Mouse (Mus musculus) heart, postnatal 14 days (tissue): ENCODE results near the gene Soga1. TPM values are rescaled to one million over a fixed set of nuclear protein-coding genes. Genes with fewer than 3 reads are reported as not detected.
A peak's percentile ranks its signal among the peaks of the same experiment; 100 is the strongest.

Source experiments
- DNase-seq, 2 experiments: peaks; one replicate each; pipeline ENCODE4 v3.0.0; 2021 to 2022
- intact Hi-C: fragments of 180-260 bp; cut with DNase I; formaldehyde crosslinking; loops from one replicate; pipeline ENCODE4 v1.15.1; 2025
- total RNA-seq, 2 experiments: library from RNA; stranded (reverse); gene quantifications; 2 replicates each; pipeline ENCODE4 v1.2.3; 2021

Gene Soga1
- total RNA-seq, 2 experiments from 2014 or later, result 22.8 to 23.8 TPM

DNA sequence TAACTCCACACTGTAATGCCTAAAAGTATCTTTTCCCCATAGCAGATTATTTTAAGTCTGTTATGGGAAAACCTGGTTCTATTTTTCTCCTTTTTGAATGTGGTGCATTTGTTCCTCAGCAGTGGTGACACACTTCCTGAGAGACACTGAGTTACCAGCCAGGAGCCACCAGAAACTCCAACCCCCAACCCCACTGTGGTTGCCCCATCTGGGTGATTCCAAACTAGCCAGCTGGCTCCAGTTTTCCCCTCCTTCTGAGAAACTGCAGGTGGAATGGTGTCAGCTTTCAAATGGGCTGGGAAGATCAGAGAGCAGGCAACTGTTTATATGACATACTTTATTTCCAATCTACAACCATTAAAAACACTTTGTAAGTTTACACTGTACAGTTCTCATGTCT lies 68.9 kb downstream of the Soga1 start:
- no peak for DNase-seq
- intact Hi-C loops, result no loop called here

DNA sequence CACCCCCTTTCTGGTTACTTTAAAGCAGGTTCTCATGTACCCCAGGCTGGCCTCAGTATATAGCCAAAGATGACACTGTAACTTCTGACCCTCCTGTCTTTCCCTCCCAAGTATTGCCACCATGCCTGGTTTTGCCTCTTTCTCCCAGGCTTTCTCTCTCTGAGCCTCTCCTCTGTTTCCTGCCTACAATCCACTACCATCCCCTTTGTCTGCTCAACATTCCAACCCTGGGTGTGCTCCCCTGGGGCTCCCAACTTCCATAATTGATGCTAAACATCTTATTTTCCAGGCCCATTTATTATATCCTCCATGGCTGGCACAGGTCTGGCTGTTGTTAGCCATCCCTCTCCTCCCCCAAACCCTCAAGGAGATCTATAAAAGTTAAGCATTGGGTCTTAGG lies 70.5 kb downstream of the Soga1 start:
- intact Hi-C loops, result no loop called here
- no peak for DNase-seq

DNA sequence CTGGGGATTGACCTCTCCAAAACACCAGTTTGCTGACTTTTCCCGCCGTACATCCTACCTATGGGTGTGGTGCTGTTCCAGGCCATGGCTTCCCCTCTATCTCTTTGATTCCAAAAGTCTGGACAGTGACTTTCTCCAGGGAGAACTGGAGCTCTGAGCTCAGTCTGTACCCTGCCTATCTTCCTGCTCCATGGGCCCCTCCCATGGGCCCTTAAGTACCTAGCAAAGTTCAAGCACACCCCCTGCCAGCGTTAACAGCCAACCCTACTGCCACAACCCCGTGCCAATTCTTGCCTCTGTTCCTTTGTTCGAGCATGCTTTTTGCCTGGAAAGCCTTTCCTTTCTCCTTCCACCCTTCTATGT lies 71.8 kb downstream of the Soga1 start:
- intact Hi-C loops, result no loop called here
- no peak for DNase-seq

DNA sequence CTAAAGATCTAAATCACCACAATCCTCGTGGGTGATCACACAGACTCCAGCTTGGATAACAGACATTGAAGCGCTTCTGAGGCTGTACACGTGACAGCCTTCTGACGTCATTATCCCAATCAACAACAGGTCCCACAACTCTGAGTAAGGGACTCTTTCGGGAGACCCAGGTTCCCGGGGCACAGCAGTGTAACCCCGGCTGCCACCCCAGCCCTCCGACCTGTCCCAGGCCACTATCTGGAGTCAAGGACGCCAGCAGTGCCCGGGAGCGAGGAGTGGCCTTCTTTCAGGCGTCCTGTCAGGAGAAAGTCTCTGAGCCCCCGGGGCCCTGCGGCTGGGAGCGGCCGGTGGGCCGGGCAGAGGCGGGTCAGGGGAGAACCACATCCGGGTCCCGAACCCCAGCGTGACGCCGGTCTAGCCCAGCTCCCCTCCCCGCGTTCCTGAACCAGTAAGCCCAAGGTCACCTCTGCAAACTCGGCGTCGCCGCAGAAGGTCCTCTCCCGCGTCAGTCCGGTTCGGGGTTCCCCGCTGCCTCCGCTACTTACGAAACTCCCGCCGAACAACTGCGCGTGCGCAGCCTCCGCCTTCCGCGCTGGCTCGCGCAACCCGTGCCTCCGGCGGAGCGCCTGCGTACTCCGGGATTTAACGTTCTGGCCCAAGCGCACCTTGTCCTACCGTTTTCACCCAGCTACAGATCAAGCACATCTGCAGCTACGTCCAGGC lies 72.4 kb downstream of the Soga1 start, which contains the start of gene Dsn1:
Gene Dsn1 (minus strand): TSS at position 644 of the 723 bp plus-strand sequence.
- peak; percentile 93 for DNase-seq
- intact Hi-C loops, result no loop called here

DNA sequence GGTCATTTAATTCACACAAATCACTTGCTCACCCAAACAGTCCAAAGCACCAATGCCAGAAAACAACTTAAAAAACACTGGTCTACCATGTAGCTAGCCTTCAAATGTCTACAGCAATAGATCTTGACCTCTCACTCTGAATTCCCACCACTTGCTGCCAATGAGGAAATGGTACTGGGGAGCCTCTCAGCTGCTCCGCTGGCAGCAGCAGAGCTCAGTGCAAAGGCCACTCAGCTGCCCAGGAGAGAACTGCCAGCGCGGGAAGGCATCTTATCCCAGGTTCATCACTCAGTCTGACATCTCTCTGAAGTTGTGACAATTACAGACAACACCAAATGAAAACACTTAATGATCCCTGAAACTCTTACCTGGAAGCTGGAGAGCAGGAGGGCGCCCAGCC lies 76.7 kb downstream of the Soga1 start:
- DNase-seq, result no peak
- intact Hi-C loops, result no loop called here

DNA sequence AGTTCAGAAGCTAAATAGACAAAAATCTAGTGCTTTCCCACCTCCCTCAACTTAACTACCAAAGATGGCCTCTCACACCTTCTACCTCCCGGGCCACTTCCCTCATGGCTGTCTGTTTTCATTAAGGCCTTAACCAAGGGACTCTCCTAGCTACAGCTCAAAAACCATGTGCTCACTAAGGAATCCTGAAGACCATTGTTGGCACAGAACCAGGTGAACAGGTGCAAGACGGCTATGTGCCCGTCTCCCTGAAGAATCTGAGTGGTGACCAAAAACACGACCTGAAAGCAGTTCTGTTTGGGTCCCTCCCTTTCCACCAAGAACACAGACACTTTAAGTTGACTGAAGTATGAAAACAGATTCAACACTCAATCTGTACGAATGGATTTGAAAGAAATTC lies 80.8 kb downstream of the Soga1 start:
- intact Hi-C loops, result loop anchor here (5.0 kb wide), 1 partner anchor 191 kb away; no protein-coding TSS in a partner anchor

DNA sequence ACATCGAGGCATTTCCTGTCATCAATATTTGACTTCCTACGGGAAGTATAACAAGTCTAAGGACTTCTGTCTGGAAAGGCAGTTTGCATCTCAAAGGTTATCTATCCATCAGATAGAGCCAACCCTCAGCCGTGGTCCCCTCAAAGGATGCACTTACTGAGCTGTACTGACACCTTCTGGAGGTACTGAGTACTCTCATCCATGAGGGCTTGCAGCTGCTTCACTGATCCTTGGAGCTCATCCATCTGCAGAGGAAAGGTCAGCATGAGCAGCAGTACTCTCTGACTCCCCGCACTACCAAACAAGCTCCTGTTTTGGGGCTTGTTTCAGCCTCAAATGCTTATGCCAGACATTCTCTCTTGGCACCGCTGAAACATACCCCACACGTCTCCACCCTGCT lies 82.5 kb downstream of the Soga1 start:
- DNase-seq, result peak in 1 of 2 experiments; percentile 43
- intact Hi-C loops, result loop anchor here (2.0 to 5.0 kb wide), 3 partner anchors 92 to 189 kb away; no protein-coding TSS in a partner anchor

More for the DNA sequence above, 80.8 kb downstream of the Soga1 start:
- DNase-seq, result no peak

DNA sequence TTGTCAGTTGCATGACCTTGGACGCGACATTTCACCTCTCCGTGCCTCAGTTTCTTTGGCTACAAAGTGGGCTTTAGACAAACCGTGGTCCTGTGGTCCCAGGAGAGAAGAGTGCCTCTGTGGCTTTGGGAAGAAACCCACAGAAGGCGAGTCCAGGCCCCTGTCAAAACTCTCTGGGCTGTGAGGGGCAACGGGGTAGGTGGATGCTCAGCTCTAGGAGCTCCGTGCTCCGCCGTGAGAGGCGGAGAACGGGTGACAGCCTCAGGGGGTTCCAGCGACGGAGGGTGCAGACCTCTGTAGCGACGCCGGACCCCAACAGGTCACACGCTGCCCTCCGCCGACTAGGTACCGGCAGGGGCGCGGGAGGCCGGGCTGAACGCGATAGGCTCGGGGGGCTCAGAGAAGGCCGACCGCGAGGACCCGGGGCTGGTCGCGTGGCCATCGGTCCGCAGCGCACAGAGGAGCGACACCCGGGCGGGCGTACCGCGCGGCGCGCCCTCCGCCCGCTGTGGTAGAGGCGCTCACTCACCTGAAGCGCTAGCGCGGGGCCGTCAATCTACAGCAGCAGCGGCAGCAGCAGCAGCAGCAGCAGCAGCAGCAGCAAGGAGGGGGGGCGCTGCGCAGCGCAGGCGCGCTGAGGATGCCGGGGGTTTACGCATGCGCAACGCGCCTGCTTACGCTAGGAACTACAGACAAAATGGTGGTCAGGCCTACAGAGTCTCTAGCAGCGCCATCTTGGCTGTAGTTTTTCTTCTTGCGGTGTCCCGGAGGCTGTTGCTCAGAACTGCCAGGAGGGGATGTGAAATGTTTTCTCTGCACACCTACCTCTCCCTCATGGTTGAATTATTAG lies 87.4 kb downstream of the Soga1 start, which contains the start of gene Ndrg3:
Gene Ndrg3 (minus strand): TSS at position 587 of the 850 bp plus-strand sequence.
- peak; percentile 97 for DNase-seq
- intact Hi-C loops, result loop anchor here (5.0 kb wide), 1 partner anchor 129 kb away; the partner anchor contains the start of gene Rab5if

DNA sequence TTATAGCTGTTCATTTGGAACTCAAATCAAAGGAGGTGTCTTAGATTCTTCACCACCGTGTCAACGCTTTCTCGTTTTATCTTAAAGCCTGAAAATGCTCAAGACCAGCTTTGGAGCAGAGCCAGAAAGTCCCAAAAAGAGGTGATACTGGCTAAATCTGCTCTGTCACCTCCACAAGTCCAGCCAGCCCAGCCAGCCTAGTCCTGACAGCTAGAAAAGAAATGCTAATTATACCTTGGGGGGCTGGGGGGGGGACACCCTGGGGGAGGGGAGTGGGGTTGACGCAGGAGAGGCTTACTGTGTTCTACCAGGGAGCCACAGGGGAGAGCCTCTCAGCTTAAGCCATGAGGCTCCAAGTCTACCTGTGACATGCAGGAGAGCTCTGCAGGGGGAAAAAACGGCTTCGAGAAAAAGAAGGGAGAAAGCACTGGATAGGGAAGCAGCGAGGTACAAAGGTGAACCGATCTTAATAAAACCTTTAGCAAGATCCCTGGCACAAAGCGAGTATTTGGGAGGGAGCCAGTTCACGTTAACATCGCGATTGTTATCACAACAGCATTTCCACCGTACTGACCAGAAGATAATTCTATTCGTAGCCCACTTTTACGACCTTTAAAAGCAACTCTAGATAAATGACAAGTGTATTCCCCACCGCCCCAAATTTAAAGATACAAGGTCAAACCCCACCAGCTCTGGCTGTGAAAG lies 88.2 kb downstream of the Soga1 start:
- intact Hi-C loops, result loop anchor here (5.0 kb wide), 1 partner anchor 129 kb away; the partner anchor contains the start of gene Rab5if
- DNase-seq, result no peak

DNA sequence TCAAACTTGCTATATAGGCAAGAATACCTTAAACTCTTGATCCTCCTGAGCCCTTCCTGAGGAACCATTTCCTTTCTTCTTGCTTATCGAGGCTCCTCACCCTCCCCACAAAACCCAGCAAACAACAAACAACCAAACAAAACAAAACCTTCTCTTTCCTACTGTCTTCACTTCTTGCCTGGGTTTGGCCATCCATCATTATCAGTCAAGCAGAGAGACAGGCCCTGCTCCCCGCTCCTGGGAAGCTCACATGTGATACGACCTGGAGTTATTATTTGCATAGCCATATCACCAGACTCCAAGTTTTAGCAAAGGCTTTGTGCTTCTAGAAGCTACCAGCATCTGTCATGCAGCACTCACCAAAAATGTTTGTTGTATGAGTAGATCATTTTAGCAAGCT lies 91.7 kb downstream of the Soga1 start:
- intact Hi-C loops, result no loop called here
- no peak for DNase-seq

DNA sequence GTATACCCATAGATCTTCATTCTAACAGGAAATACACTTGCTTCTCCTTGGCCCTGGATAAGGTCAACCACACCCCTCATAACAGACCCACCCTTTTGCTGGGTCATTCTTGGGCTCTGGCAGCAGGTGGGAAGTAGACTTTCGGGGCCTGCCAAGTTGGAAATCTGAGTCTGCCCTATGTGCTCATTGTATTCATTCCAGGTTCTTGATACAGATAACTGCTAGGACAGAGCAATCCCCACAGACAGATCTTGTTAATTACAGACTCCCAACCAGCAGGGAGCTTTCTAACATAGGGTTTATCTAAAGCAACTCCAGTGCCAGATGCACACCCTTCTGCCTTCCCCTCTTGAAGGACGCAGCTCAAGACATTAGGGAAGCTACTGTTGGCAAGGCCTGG lies 96.2 kb downstream of the Soga1 start:
- peak in 1 of 2 experiments; percentile 32 for DNase-seq
- intact Hi-C loops, result no loop called here

DNA sequence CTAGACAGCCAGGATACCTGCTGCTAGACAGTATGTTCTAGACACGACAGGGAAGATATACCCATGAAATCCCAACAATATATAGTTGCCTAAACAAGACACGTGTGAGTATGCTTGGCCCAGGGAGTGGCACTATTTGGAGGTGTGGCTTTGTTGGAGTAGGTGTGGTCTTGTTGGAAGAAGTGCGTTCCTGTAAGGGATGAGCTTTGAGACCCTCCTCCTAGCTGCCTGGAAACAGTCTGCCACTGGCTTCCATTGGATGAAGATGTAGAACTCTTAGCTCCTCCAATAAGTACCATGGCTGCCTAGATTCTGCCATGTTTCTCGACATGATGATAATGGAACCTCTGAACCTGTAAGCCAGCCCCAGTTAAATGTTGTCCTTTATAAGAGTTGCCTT lies 97.8 kb downstream of the Soga1 start:
- intact Hi-C loops, result no loop called here

DNA sequence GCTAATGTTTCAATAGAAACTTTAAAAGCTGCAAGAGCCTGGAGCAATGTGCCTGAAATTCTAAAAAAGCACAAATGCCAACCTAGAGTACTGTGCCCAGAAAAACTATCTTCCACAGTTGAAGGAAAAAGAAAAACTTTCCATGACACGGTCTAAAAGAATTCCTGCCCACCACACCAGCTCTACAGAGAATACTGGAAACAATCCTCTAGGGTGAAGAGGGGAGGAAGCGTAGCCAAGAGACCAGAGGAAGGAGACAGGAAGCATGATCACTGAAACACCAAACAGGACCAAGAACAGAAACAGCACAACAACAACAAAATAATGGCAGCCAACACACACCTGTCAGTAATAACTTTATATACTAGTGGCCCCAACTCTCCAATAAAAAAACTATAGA lies 99.0 kb downstream of the Soga1 start:
- DNase-seq, result no peak
- intact Hi-C loops, result no loop called here

More for the DNA sequence above, 97.8 kb downstream of the Soga1 start:
- no peak for DNase-seq

DNA sequence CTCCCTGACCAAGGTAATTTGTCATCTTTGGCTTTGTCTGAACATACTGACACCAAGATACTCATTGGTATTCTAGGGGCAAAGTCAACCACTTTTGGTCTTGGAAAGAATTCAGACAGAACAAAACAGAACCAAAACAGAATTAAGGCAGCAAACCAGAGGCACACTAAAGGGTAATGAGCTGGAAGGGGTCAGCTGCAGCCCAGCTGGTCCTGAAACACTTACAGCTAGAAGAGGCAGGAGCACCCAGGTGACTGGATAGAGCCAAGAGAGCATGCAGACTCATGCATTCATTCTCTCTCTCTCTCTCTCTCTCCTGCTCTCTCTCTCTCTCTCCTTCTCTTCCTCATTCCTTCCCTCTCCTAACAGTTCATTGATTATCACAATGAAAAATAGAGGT lies 102.3 kb downstream of the Soga1 start:
- intact Hi-C loops, result no loop called here
- no peak for DNase-seq

DNA sequence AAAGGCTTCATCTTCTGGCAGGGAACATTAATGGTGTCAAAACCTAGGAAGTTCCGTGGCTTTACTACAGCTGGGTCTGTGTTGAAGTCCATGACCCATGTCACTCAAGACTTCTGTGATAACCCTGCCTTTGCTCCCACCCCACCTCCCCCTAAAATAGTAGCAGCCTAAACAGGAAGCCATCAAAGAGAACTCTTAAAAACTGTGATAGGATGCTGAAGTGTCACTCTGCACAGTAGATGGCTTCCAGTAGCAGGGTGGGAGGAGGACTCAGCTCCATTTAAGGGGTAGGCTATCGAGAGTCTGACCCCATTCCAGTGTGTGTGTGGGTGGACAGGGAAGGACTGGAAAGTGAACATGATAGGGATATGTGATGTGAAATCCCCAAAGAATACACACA lies 104.1 kb downstream of the Soga1 start:
- DNase-seq, result no peak
- intact Hi-C loops, result no loop called here

DNA sequence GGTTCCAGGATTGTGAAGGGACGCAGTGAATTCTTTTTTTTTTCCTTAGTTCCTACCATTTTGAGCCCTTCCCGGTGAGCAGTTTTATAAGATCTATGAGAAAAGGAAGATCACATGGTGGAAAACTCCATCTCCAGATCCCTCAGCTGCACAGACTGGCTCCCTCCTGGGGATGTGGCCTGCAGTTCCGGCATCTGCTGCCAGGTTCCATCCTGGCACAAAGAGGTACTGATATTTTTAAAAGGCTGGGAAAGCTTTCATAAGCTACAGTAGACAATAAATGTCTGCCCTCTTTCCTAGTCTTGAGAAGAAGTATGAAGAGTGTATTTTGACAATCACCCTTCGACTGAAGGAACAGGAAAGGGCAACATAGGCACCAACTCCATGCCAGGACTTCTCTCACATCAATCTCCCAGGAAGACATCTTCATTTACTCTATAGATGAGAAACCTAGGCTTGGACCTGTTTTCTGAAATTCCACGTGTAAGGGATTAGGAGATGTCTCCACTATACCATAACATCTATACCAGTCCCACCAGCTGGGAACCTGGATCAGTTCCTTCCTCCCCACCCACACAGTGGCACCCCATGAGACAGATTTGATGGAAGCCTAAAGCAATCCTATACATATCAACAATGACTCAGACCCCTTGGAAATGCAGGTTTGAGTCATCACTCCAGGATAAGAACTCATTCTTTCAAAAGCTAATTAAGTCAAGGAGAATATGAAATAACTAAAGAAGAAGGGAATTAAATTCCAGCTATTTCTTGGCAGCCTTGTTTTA lies 105.5 kb downstream of the Soga1 start:
- intact Hi-C loops, result no loop called here
- DNase-seq, result peak in 1 of 2 experiments; percentile 17

DNA sequence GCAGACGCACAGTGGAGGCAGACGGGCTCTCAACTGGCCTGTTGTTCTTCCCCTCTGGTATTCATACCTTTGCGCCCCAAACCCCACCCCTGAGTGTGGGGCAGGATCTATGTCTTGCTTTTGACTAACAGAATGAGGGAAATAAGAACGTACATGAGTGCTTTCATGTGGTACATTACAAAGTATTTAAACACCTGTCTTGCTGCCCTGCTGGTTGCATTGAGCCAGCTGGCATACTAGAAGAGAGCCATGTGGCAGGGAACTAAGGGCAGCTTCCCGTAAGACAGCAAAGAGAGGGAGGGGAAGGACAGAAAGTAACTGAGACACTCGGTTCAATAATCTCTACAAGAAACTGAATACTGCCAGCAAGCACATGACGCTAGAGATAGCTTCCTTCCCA lies 108.8 kb downstream of the Soga1 start:
- intact Hi-C loops, result no loop called here
- DNase-seq, result no peak

DNA sequence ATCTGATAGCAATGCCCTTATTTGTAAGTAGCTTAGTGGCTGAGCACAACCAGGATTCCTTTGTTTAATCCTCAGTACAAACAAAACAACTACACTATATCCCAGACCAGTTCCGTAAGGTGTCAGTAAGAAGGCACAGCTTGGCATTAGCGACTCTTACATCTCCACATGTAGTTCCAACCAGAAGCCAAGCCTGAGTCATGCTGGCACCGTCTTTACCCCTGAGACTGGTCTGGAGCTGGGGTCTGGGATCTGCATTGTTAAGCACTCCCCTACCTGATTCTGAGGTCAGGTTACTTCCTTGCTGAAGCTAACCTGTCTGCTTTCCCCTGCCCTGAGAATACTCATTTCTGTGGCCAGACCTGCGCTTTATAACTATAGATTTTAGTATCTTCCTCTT lies 110.6 kb downstream of the Soga1 start:
- intact Hi-C loops, result no loop called here
- no peak for DNase-seq

DNA sequence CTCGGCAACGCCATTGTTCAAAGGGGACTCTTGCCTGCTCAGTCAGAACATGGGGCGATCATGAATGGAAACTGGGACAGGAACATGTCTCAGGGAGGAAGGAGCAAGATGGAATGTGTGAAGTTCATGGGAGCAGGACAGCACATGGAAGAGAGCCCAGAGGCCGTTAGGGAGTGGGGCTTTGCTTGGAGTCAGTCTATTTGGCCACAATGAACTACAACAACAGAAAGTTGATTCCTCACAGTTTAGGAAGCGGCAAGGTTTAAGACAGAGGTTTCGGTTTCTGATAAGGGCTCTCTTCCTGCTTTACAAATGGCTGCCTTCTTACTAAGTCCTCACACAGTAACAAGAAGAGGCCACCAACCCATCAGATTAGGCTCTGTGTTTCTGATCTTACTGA lies 111.7 kb downstream of the Soga1 start:
- DNase-seq, result peak in 1 of 2 experiments; percentile 31
- intact Hi-C loops, result no loop called here
